Mouse (Mus musculus) A20 (cell line): Measurements from ENCODE around the gene Spint2.
A peak's percentile ranks its signal among the peaks of the same experiment; 100 is the strongest.
"Not testable (repeated sequence)": the region's sequence is repeated elsewhere in the genome, so short reads cannot be mapped to it uniquely, and the experiment has no call there.

Source experiments
- DNase-seq: peaks from one replicate; pipeline ENCODE4 v3.0.0-alpha.2; 2011; ENCODE audit warnings: low read depth, low spot score

Gene Spint2

DNA sequence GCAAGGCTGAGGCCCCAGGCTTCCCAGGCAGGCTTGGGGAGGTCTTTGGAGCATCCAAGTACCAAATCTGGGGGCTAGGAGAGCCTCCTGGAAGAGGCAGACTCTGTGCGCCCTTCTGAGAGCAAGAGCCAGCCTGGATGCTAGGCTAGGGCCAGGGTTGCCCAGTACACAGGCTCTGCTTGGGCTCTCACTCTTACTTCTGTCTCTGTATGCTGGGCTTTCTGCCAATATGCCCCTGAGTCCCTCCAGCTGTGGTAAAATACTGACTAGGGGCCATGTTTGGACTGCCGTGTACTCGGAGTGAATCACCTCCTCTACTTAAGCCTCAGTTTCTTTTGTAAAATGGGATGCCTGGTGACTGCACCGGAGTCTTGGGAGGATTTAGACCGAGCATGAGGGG lies 35.7 kb downstream of the Spint2 start:
- no peak for DNase-seq

DNA sequence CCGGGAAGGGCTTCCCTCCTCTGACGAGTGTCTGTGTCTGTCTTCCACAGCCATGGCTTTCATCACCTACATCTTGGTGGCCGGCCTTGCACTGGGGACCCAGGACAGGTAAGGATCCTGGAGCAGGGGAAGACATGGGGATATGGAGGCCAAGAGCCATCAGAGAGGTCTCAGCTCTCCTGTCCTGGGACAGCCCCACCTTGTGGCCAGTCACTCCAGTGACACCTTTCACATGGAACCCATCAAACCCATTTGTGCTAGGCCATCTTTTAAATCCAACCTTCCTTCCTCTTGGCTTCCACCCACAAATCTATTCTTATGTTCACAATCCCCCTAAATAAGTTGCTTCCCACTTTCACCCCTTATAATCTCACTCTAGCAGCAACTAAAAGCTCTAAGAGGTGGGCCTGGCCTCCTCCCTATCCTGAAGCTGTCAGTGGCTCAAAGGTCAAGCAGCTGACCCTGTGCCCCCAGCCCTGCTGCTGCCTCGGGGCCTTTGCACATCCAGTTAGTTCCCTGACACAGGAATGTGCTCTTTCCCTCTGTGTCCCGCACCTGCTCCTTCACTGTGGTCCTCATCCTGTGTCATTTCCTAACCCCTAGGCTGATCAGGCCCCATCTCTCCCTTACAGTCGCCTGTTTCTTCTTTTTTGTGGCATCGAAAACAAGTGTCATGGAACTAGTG lies 36.8 kb downstream of the Spint2 start:
- DNase-seq, result peak; percentile 44

DNA sequence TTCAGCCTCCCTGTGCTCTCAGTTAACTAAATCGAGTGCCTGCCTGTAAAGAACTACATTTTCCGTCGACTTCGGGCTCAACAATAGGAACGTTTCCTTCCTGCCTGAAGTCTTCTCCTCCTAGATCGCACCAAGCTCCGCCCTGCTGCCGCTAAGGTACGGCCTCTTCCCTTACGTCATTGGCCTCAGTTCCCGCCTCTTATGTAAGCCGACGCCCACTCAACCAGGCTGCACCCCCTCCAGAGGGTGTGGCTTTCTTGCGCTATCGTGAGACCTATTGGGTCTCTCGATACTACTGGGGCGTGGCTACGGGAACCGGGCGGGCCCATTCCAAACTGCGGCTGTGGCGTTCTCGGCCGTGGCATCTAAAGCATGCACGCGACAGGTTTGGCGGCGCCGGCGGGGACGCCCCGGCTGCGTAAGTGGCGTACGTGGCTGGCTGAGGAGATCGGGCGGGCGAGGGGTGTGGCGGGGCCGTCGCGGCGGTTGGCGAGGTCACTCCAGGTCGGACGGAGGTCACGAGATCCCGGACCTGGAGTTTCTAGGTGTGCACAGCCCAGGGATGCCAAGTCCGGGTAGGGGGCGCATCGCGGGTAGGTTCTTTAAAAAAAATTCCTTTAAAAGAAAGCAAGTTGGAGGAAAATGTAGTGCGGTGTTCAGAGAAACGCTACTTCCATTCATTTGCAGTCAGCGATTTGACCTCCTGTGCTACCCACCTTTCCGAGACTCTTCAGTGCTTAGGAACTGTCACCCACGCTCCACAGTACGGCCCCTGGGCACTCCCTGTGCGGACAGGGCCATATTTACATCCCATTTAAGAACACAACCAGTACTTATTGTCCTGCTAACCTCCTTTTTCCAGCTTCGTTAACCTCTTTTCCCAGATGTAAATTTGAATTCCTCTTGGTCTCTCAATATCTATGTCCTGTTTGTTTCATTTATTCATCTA lies 43.4 kb downstream of the Spint2 start, which contains the start of gene Yif1b:
Gene Yif1b, plus strand, starts transcription at position 311 of the 949 bp plus-strand sequence.
- peak; percentile 100 for DNase-seq

DNA sequence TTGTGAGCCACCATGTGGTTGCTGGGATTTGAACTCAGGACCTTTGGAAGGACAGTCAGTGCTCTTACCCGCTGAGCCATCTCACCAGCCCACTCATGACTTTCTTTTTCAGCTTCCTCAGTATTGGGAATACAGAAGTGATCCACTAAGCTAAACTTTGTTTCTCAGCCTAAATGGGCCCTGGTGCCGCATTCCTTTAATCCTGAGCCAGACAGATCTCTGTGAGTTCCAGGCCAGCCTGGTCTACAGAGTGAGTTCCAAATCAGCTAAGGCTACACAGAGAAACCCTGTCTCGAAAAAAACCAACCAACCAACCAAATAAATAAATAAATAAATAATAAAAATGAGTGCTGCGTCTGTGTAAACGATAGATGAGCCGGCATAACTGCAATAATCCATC lies 44.1 kb downstream of the Spint2 start:
- DNase-seq, result not testable (repeated sequence)

DNA sequence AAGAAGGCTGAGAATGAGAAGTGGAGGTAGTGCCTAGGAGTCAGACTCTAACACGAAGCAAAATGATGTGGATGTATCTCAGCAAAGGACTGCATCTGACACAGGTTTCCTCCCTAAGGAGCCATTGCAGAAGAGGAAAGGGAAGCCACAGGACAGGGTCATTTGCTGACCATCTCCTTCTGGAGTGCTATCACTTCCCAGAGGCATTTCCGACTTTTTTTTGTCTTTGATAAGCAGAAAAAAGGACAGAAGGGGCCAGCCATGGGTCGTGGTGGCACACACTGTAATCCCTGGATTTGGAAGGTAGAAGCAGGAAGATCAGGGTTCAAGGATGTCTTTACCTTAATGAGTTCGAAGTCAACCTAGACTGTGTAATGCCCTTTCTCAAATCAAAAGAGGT lies 45.1 kb downstream of the Spint2 start:
- DNase-seq, result no peak

DNA sequence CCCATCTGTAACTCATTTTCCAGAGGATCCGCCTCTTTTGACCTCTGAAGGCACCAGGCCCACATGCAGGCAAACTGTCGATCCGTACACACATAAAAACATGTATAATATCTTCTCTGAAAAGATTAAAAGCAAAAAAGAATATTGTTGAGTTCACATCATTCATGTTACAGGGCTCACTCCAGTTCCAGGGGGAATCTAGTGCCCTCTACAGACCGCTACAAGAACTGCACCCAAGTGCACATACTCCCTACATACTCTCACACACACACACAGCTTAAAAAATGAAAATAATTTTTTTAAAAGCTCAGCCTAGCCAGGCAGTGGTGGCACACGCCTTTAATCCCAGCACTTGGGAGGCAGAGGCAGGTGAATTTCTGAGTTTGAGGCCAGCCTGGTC lies 47.1 kb downstream of the Spint2 start:
- peak; percentile 52 for DNase-seq

DNA sequence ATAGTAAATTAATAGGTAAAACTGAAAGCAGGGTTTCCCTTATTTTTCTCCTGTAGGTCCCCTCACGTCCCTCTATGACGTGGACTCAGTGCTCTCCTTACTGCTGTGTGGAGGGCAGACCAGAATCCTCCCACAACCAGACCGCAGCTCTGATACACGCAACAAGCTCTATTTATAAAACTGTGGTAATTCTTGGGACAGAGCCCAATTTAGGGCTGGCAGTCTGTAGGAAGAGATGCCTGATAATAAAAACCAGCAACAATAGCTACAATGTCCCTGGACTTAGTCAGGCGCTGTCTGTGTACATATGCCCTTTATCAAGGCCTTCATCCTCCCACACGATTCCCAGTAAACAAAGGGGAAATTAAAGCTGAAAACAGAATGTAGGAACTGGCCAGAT lies 48.0 kb downstream of the Spint2 start:
- no peak for DNase-seq

DNA sequence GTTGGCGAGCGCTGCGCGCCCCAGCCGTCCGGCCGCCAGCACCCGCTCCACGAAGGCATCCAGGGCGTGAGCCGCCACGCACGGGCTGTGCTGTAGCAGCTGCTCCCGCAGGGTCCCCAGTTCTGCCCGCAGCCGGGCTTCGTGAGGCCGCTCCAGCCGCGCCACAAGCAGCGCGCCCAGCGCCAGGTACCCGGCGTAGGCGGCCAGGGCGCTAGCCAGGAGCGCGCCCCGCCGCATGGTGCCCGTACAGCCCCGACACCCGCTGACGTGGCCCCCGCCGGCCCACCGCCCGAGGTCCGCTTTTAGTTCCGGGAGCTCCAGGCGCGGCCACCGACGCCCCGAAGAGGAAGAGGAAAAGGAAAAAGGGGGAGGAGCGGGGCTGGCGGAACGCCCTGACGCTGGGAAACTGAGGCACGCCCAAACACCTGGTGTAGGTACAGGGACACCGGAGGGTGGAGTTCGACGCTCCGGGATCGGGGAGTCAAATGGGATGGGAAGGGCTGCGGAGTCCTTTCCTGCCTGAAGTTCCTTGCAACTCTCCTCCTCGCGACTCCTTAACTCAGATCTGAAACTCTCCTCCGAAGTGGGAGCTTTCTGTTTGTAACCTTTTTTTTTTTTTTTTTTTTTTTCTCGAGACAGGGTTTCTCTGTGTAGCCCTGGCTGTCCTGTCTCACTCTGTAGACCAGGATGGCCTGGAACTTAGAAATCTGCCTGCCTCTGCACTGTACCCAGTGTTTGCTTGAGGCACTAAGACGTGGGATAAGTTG lies 49.3 kb downstream of the Spint2 start, which contains the start of gene Kcnk6:
Gene Kcnk6, minus strand, starts transcription at position 269 of the 767 bp plus-strand sequence.
- peak; percentile 29 for DNase-seq

DNA sequence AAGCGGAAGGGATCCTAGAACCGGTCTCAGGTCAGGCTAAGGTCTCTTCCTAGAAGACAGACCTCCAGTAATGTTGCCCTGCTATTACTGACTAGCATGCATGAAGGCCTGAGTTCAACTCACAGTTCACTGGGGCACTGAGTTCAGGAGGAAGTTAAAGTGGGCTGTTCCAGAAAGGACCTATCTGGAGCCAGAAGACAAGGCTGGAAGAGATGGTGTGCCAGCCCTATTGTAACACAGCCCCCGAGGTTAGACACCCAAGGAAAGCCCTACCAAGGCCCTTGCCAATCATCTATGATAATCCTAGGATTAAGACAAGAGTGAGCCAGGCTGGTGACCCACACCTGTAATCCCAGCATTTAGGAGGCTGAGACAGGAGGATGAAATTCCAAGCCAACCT lies 50.2 kb downstream of the Spint2 start:
- no peak for DNase-seq

DNA sequence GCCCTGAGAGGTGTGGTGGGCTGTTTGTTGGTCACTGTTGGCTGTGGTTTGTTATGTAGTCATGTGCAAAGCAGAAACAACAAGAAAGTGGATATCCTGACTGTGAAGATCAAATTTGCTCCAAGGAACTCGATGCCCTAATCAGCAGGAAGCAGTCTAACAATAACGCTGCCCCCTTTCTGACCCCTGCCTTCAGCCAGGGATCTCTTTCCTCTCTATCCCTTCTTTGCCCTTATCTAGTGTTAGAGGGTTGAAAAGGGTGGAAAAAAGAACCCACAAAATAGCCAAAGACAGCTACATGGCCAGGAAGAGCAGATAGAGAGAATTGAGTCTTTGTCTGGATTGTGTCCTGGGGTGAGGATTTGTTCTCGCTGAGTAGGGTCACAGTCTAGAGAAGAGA lies 51.2 kb downstream of the Spint2 start:
- DNase-seq, result no peak

DNA sequence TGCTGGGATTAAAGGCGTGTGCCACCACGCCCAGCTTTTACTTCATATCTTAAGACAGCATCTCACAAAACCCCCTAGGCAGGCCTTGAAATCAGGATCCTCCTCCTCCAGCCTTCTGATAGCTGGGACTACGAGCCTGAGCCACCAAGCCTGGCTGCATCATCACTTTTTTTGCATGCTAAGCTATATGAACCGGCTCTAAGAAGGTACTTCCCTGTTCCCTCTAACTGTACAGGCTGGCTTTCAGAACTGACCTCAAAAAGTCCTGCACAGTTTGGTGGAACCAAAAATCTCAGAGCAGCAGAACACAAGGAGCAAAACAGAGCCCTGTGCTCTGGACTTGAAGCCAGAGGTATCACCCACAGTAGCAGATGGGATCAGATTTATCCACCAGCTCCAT lies 53.5 kb downstream of the Spint2 start:
- DNase-seq, result no peak

DNA sequence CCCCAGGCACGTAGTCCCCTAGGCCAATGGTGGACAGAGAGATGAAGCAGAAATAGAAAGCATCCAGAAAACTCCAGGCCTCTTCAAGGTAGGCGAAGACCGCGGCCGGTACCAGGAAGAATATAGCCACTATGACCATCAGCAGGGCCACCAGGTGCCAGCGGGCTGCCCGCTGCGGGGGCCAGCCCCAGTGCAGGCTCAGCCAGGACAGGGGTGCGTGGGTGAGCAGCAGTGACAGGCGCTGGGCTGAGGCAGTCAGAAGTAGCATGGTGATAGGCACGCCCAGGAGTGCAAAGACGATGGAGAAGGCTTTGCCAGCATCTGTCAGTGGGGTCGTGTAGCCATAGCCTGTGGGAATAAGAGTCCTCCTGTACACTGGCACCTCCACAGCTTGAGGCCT lies 56.2 kb downstream of the Spint2 start:
- no peak for DNase-seq

DNA sequence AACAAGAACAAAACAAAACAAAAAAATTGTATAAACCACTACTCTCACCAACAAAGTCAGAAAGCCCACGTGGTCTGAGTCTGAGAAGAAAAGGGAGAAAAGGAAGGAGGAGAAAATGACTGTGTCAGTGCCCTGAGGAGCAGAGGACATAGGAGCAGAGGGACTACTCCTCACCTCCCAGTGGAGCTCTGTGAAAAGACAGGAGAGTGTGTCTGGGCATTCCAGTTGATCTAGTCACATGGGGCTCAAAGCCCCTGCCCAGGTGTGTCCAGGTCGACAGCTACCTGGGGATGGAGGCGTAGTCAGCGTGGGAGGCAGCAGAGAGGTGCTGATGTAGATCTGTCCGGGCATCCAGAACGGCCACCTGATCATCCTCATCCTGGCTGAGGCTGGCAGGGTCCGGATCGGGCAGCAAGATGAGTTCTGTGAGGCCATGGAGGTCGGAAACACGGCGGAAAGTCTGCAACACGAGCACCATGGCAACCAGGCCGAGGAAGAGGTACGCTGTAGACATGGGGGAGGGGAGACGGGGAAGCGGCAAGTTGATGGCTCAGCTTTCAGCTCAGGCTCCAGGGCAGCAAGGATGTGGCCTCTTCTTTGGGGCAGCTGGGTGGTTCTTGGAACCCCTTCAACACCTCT lies 56.8 kb downstream of the Spint2 start:
- DNase-seq, result no peak

DNA sequence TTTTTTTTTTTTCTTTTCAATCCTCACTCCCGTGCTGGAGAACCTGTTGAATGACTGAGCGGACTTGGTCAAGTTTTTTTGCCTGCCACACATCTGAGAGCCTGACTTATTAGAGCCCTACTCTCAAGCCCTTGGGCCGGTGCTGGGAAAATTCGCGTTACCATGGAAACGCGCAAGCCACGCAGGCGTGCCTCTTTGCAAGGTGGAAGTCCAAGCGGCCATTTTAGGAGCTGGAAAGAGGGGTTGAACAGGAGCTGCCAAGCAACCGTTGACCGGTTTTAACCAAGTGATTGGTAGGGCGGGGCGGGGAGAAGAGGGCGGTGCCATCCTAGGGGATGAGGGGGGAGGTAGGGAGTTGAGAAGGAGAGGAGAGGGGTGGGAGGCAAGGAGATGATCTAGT lies 66.9 kb downstream of the Spint2 start:
- no peak for DNase-seq

DNA sequence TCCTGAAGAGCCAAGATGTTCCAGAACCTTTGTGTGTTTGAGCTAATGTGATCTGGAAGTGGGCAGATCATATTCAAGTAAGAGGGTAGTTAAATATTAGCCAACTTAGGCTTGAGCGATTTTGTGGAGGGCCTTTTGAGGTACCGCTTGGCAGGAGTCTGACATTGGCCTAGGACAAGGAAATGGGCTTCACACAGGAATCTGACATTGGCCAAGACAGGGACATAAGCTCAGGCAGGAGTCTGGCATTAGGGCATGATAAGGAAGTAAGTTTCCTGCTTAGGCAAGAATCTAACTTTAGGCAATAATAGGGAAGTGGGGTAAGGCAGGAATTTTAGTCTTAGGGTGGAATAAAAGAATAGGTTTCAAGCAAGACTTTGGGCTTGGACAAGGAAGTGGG lies 67.5 kb downstream of the Spint2 start:
- DNase-seq, result no peak

DNA sequence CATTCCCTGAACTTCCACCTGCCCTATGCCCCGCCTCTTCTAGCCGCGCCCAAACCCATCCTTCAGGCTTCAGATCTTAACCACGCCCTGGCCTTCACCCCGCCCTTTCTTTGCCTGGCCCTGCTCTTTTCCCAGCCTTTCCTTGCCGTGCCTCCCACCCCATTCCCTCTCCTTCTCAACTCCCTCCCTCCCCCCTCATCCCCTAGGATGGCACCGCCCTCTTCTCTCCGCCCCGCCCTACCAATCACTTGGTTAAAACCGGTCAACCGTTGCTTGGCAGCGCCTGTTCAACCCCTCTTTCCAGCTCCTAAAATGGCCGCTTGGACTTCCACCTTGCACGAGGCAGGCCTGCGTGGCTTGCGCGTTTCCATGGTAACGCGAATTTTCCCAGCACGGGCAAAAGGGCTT lies 68.0 kb downstream of the Spint2 start, which contains the start of gene Catsperg1:
Gene Catsperg1, minus strand, starts transcription at position 361 of the 408 bp plus-strand sequence.
- no peak for DNase-seq

DNA sequence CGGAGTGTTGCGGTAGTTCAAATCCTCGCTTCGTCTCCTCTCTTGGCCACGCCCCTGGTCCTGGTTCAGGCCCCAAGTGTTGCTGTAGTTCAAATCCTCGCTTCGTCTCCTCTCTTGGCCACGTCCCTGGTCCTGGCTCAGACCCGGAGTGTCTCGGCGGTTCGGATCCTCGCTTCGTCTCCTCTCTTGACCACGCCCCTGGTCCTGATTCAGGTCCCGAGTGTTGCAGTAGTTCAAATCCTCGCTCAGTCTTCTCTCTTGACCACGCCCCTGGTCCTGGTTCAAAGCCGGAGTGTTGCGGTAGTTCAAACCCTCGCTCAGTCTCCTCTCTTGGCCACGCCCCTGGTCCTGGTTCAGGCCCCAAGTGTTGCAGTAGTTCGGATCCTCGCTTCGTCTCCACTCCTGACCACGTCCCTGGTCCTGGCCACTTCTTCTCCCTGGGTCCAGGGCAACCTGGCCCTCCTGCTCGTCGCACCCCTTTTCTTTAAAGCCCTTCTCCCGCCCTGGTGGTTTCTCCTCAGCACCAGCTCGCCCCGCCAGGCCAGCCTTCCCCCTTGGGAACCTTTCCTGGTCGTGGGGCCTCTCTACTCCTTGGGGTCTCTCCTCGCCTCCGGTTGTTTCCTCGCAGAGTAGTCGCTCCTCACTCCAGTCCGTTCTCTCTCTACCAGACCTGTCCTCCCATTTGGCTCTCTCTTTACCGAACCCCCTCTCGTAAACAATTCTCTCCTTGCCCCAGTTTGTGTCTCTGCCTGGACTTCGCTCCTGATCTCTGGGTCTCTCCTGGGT lies 68.7 kb downstream of the Spint2 start:
- not testable (repeated sequence) for DNase-seq

DNA sequence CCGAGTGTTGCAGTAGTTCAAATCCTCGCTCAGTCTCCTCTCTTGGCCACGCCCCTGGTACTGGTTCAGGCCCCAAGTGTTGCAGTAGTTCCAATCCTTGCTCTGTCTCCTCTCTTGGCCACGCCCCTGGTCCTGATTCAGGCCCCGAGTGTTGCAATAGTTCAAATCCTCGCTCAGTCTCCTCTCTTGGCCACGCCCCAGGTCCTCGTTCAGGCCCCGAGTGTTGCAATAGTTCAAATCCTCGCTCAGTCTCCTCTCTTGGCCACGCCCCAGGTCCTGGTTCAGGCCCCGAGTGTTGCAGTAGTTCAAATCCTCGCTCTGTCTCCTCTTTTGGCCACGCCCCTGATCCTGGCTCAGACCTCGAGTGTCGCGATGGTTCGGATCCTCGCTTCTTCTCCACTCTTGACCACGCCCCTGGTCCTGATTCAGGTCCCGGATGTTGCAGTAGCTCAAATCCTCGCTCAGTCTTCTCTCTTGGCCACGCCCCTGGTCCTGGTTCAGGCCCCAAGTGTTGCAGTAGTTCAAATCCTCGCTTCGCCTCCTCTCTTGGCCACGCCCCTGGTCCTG lies 69.4 kb downstream of the Spint2 start:
- DNase-seq, result peak; percentile 94

DNA sequence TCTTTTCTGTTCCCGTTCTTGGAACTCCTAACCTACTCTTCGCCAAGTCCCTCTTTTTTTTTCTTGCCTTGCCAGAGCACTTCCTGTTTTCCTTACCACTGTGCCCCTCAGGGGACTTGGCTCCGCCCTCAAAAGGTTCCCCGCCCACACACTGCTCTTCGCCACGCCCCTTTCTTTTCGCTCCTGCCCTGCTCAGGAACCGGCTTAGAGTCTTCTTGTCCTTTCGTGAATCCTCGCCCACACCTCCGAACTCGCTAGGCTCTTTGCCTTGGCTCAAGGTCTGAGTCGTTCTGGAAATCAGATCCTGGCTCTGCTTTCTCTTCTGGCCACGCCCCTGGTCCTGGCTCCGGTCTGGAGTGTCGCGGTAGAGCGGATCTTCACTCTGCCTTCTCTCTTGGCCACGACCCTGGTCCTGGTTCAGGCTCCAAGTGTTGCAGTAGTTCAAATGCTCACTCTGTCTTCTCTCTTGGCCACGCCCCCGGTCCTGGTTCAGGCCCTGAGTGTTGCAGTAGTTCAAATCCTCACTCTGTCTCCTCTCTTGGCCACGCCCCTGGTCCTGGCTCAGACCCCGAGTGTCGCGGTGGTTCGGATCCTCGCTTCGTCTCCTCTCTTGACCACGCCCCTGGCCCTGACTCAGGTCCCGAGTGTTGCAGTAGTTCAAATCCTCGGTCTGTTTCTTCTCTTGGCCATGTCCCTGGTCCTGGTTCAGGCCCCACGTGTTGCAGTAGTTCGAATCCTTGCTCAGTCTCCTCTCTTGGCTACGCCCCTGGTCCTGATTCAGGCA lies 70.1 kb downstream of the Spint2 start:
- DNase-seq, result peak; percentile 97
